Mouse (Mus musculus): ENCODE measurements around the gene Nfyb.

- TF ChIP-seq CTCF (conservative IDR thresholded peaks at IDR 0.05; ENCODE audit: insufficient read depth, insufficient read length, low read depth, low read length) (no peak), POLR2A (IDR thresholded peaks at IDR 0.05; ENCODE audit: low read depth, low read length) (no peak)
Observed at GRCm38 (mm10) chr10:82796471-82797118, 32.7 kb upstream of the Nfyb start.

Measured in kidney, adult 2 months (tissue).